Mouse (Mus musculus) hindbrain, embryonic 11.5 days (tissue): ENCODE measurements around the gene Gja6. TPM values are rescaled to one million over a fixed set of nuclear protein-coding genes. Genes with fewer than 3 reads are reported as not detected.

ENCODE experiments used
- ATAC-seq: fragments of 200-750 bp; cut with Nextera tagmentation; 2 replicates; pipeline ENCODE4 v1.8.0; 2017; ENCODE audit warnings: mild to moderate bottlenecking, moderate TSS enrichment, moderate library complexity; ENCODE audit not compliant: low FRiP score
- DNase-seq: peaks from one replicate; pipeline ENCODE4 v3.0.0-alpha.2; 2015; ENCODE audit warnings: low spot score
- H3K27ac ChIP-seq: fragments of 300-500 bp; sonication (generic); 2 replicates; pipeline ENCODE4 v1.5.1; 2014; ENCODE audit warnings: mild to moderate bottlenecking, low read depth, low read length
- H3K27me3 ChIP-seq: fragments of 300-500 bp; sonication (generic); 2 replicates; pipeline ENCODE4 v1.6.1; 2014; ENCODE audit warnings: mild to moderate bottlenecking, low read length, moderate library complexity, mixed read lengths; ENCODE audit not compliant: control insufficient read depth, insufficient read depth
- H3K36me3 ChIP-seq: fragments of 300-500 bp; sonication (generic); 2 replicates; pipeline ENCODE4 v1.6.1; 2014; ENCODE audit warnings: mild to moderate bottlenecking, low read length, moderate library complexity, mixed read lengths; ENCODE audit not compliant: control insufficient read depth, insufficient read depth
- H3K4me1 ChIP-seq: fragments of 300-500 bp; sonication (generic); replicated peaks from 2 replicates; pipeline ENCODE4 v1.6.1; 2014; ENCODE audit warnings: low read length, mixed read lengths; ENCODE audit not compliant: control insufficient read depth, insufficient read depth
- H3K4me2 ChIP-seq: fragments of 300-500 bp; sonication (generic); replicated peaks from 2 replicates; pipeline ENCODE4 v1.6.1; 2014; ENCODE audit warnings: mild to moderate bottlenecking, low read depth, low read length
- H3K4me3 ChIP-seq: fragments of 300-500 bp; sonication (generic); 2 replicates; pipeline ENCODE4 v1.5.1; 2014; ENCODE audit warnings: low read depth, low read length
- H3K9ac ChIP-seq: fragments of 300-500 bp; sonication (generic); 2 replicates; pipeline ENCODE4 v1.6.1; 2014; ENCODE audit warnings: low read depth, low read length
- H3K9me3 ChIP-seq: fragments of 300-500 bp; sonication (generic); 2 replicates; pipeline ENCODE4 v1.6.1; 2016; ENCODE audit warnings: low read length; ENCODE audit not compliant: control insufficient read depth
- WGBS: fragments of 180-500 bp; shearing (Covaris S2); extraction: QIAGEN DNeasy Blood & Tissue Kit; methylation state at CpG from one replicate; pipeline ENCODE4 v1.1.7; 2014; 5-methylcytosine and 5-hydroxymethylcytosine counted together
- polyA plus RNA-seq: library from polyadenylated mRNA; unstranded; fragments of >200 nt; fragmentation: Nextera tagmentation; extraction: Ambion mirVana; gene quantifications from 2 replicates; pipeline ENCODE4 v1.2.1, GENCODE M21; 2014

Gene Gja6
- polyA plus RNA-seq = 0.19 and 0.24 TPM in 2 replicates

DNA sequence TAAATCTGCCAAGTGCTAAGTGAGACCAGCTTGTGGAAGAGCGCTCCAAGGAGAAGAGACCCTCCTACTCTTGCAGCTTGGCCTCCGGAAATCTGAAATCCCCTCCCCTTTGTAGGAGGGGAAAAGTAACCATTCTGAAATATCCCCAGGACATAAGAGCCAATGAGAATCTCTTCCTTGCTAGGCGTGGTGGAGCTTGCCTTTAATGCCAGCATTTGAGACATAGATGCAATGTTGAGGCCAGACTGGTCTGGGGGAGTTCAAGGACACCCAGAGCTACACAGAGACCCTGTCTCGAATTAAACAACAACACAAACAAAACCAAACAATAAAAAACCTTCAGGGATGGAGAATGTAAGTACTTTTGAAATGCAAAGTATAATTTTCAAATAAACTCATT, at the start of gene Gja6:
Gene Gja6 (minus strand): TSS at position 101 of the 400 bp plus-strand sequence.
- WGBS = 73% methylated on average over 4 of the region's 4 CpGs
- H3K27ac ChIP-seq = no peak within 1 kb of the TSS
- ATAC-seq (no peak), DNase-seq (no peak)
- no peak within 1 kb of the TSS for H3K4me2 ChIP-seq
- no peak within 1 kb of the TSS for H3K4me3 ChIP-seq
- H3K27me3 ChIP-seq = peaks cover 4% of the 10 kb centered on the region; the same call in 1 of the 2 replicates
- no peak within 1 kb of the TSS for H3K9ac ChIP-seq
- no peaks in the 10 kb centered on the region for H3K9me3 ChIP-seq
- H3K4me1 ChIP-seq = no peaks in the 10 kb centered on the region
- H3K36me3 ChIP-seq = no peaks in the 10 kb centered on the region

DNA sequence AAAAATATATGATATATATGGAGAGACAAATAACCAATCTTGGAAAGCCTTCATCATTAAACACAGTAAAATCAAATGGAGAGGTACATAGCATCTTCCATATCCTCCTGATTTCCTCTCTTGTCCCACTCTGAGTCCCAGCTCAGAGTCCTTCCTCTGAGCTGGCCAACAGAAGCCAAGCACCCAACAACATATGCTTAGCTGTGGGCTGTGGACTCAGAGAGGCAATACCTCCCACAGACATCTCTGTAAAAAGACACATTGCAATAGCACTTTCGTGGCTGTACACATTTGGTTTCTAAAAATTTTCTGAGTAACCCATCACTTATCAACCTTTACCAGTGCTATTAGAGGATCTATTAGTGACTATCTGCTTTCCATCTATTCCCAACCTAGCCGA, 42.7 kb upstream of the Gja6 start:
- no peak overlapping the region for H3K27ac ChIP-seq
- H3K4me3 ChIP-seq = no peak overlapping the region
- H3K9me3 ChIP-seq = no peaks in the 10 kb centered on the region
- no peak overlapping the region for H3K4me2 ChIP-seq
- no peak for DNase-seq
- no peak for ATAC-seq
- no peak overlapping the region for H3K9ac ChIP-seq
- 88% methylated on average over 2 of the region's 2 CpGs for WGBS
- H3K4me1 ChIP-seq = no peaks in the 10 kb centered on the region
- H3K27me3 ChIP-seq = peaks cover 6% of the 10 kb centered on the region; the same call in 1 of the 2 replicates
- no peaks in the 10 kb centered on the region for H3K36me3 ChIP-seq

DNA sequence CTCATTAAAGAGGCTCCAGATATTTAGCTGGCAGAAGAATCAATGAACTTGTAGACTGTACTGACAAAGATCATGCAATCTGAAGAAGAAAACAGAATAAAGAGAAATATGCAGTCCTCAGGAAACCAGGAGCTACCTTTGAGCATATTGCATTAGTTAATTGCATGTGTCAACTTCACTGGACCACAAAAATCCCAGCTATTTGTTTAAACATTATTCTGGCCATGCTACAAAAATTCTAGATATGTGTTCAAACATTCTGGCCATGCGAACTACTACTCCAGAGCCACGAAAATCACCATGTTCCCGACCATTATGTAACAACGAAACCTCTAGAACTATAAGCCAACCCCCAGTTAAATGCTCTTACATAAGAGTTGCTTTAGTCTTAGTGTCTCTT, 37.9 kb upstream of the Gja6 start:
- Histone ChIP-seq H3K4me2 (no peak overlapping the region), H3K27me3 (peaks cover 4% of the 10 kb centered on the region; the same call in 1 of the 2 replicates), H3K9ac (no peak overlapping the region), H3K36me3 (no peaks in the 10 kb centered on the region), H3K27ac (no peak overlapping the region), H3K4me3 (no peak overlapping the region), H3K4me1 (no peaks in the 10 kb centered on the region), H3K9me3 (no peaks in the 10 kb centered on the region)
- DNase-seq (no peak), ATAC-seq (no peak)
- WGBS = 94% methylated on average over 4 of the region's 4 CpGs

DNA sequence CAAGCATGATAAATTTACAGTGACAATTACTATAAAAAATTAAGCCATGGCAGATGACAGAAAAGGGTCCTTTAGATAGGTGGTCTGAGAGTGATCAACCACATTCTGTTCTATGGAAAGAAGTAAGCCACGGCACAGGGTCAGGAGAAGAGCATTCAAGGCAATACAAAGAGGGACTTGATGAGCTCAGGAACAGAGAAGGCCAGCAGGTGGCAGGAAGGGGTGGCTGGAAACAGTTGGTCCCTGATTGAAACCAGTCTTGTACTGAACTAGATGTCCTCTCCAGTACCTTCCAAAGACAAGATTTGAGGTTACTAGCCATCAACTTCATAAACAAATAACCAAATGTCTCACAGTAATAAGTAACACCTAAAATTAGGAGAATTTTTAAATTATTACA, 28.7 kb upstream of the Gja6 start:
- ATAC-seq (no peak), DNase-seq (no peak)
- Histone ChIP-seq H3K9me3 (no peaks in the 10 kb centered on the region), H3K9ac (no peak overlapping the region), H3K36me3 (no peaks in the 10 kb centered on the region), H3K4me1 (no peaks in the 10 kb centered on the region), H3K27ac (no peak overlapping the region), H3K27me3 (no peaks in the 10 kb centered on the region; the same call in 1 of the 2 replicates), H3K4me3 (no peak overlapping the region), H3K4me2 (no peak overlapping the region)
- 53% methylated on average over 1 of the region's 1 CpGs for WGBS

DNA sequence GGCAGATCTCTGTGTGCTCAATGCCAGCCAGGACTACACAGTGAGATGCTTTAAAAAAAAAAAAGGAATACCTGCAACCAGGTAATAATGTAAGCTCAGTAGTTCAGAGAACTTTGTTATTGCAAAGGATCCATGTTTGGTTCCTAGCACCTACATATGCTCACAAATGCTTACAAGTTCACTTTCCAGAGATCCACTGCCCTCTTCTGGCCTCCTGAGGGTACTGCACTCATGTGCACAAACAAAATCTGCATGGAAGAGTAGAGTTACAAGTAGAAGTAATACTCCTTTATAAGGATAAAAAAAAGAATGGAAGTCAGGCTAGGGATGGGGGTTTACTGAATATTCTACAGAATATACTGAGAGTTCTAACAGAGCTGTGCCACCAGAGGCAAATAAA, 23.8 kb upstream of the Gja6 start:
- Histone ChIP-seq H3K4me1 (no peaks in the 10 kb centered on the region), H3K27me3 (no peaks in the 10 kb centered on the region), H3K4me3 (no peak overlapping the region), H3K9ac (no peak overlapping the region), H3K4me2 (no peak overlapping the region), H3K9me3 (no peaks in the 10 kb centered on the region), H3K36me3 (no peaks in the 10 kb centered on the region), H3K27ac (no peak overlapping the region)
- ATAC-seq (no peak), DNase-seq (no peak)

DNA sequence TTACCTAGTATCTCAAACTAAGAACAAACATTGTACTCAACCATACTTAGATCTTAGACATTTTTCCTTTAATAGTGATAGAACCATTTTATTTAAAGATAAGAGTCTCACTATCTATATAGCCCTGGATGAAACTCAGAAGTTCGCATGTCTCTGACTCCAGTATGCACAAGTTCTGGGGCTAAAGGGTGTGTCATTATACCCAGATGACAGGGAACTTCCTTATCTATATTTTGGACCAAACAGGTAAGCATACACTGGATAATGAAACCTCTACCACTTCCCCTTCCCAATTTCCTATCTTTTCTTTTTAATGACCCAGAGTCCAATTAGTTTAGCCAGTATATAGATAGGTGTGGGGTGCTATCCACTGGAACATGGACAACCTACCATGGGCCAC, 22.0 kb upstream of the Gja6 start:
- DNase-seq = no peak
- ATAC-seq = no peak
- 89% methylated on average over 1 of the region's 1 CpGs for WGBS
- H3K27me3 ChIP-seq = no peaks in the 10 kb centered on the region
- H3K36me3 ChIP-seq = no peaks in the 10 kb centered on the region
- H3K27ac ChIP-seq = no peak overlapping the region
- no peak overlapping the region for H3K4me2 ChIP-seq
- H3K9me3 ChIP-seq = no peaks in the 10 kb centered on the region
- H3K9ac ChIP-seq = no peak overlapping the region
- H3K4me1 ChIP-seq = no peaks in the 10 kb centered on the region
- H3K4me3 ChIP-seq = no peak overlapping the region

DNA sequence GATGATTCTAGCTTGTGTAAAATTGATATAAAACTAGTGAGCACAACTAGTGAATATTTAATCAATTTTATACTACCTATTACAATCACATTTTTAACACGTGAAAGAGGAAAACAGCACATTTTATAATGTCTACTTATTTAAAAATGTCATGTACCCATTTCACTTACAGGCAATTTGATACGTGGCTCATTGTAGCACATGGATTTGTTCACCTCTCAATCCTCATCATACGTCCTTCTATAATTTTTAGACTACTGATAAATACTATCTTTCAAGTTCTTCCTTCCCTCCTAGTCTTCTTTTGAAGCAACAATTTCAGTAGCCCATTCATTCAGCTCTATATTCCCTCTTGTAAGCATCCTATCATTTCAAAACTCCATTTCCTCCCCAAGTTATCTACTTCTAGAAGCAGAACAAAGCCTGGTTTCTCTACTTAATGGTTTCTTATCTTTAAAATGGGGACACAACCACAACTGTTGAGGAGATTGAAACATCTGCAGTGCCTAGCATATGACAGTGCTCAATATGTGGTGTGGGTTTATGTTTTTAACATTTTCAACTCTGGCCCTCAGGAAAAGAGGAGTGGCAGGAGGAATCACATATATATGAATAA, 12.3 kb upstream of the Gja6 start:
- H3K4me1 ChIP-seq = no peaks in the 10 kb centered on the region
- H3K9ac ChIP-seq = no peak overlapping the region
- WGBS = 82% methylated on average over 3 of the region's 3 CpGs
- no peak overlapping the region for H3K4me3 ChIP-seq
- no peaks in the 10 kb centered on the region for H3K27me3 ChIP-seq
- H3K36me3 ChIP-seq = no peaks in the 10 kb centered on the region
- H3K27ac ChIP-seq = no peak overlapping the region
- DNase-seq (no peak), ATAC-seq (no peak)
- no peak overlapping the region for H3K4me2 ChIP-seq
- no peaks in the 10 kb centered on the region for H3K9me3 ChIP-seq

DNA sequence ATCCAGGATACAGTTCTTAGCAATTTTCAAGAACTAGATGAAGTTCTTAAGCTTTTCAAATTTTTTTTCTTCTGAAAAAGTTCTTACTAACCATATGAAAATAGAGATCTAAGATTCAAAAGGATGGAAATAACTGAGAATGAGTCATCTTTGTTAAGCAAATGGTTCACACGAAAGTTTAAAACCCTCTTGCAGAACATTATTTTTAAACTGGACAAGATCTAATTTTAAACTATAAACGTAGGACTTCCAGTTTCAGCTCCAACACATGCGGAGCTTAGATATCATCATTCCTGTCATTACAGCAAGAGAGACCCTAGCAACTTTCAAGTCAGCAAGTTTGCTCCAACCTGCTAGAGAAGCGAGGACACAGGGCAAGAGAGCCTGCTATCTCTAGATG, 375 bp downstream of the Gja6 start:
- no peak overlapping the region for H3K27ac ChIP-seq
- ATAC-seq = no peak
- no peak overlapping the region for H3K4me3 ChIP-seq
- 88% methylated on average over 4 of the region's 4 CpGs for WGBS
- H3K9me3 ChIP-seq = no peaks in the 10 kb centered on the region
- no peak overlapping the region for H3K4me2 ChIP-seq
- no peak overlapping the region for H3K9ac ChIP-seq
- H3K36me3 ChIP-seq = no peaks in the 10 kb centered on the region
- DNase-seq = no peak
- no peaks in the 10 kb centered on the region for H3K4me1 ChIP-seq
- peaks cover 4% of the 10 kb centered on the region; the same call in 1 of the 2 replicates for H3K27me3 ChIP-seq

DNA sequence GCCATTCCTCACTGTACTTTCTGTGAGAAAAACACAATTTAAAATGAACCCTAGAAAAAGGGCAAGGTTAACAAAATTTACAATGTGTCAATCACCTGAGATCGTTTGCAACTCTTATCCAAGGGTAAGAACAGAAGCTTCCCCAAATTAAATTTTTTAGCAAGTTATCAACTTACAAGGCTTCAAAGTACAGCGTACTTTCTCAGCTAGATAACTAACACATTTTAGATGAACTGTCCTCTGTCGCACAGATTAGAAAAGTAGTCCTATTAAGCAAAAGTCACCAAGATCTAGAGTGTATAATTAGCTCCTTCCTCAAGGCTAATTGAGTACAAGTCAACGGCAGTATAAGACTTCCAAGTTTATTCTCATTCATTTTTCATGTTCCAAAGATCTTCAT, 939 bp downstream of the Gja6 start:
- H3K27ac ChIP-seq = no peak overlapping the region
- ATAC-seq = no peak
- 85% methylated on average over 4 of the region's 4 CpGs for WGBS
- H3K9ac ChIP-seq = no peak overlapping the region
- H3K27me3 ChIP-seq = peaks cover 4% of the 10 kb centered on the region; the same call in 1 of the 2 replicates
- H3K4me2 ChIP-seq = no peak overlapping the region
- no peak overlapping the region for H3K4me3 ChIP-seq
- no peaks in the 10 kb centered on the region for H3K9me3 ChIP-seq
- no peaks in the 10 kb centered on the region for H3K36me3 ChIP-seq
- no peaks in the 10 kb centered on the region for H3K4me1 ChIP-seq
- no peak for DNase-seq
